Mouse (Mus musculus): ENCODE data around the gene Pde4d. TPM values are rescaled to one million over a fixed set of nuclear protein-coding genes. Genes with fewer than 3 reads are reported as not detected.

Pde4d gene
- total RNA-seq, 4 experiments from 2014 or later, result 68.8 to 86.9 (median 76.0) TPM

GRCm38 (mm10) chr13:108489825-108490224, 40.1 kb downstream of the Pde4d start:
- DNase-seq (ENCODE audit: low spot score in 2 of 2), result no peak

DNA sequence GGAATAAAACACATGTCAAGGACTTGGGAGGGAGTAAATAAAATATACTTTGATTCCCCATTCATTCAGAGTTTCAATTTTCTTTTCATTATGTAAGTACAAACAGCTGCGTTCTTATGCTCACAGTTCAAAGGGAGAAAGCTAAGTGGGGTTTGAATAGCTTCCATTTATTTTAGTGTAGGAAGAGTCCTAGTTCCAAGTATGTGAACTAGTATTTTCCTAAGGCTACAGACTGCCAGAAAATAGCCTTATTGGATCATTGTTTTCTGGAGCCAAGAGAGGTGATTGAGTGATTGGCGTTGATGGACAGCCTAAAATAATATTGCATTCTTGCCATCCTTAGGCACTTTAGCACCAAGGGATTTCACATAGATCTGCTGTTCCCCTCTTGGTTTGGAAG, 41.1 kb downstream of the Pde4d start:
- no peak for DNase-seq (ENCODE audit: low spot score in 2 of 2)

GRCm38 (mm10) chr13:108492886-108493285, 43.1 kb downstream of the Pde4d start:
- DNase-seq (ENCODE audit: low spot score in 2 of 2), result no peak

DNA sequence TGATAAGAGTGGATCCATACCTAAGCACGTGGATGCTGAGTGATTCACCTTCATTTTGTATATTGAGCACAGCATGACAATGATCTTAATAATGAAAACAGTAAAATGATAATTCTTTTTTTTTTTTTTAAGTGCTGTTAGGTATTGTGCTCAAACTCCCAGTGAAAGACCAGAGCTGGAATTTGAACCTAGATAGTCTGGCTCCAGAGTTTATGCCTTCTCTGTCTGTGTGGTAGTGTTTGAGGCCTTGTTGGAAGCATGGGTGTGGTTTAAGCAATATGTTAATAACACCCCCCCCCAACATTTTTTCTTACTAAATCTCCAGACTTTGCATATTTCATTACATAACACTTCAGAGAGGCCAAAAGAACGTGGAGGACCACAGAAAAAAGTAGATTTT, 44.6 kb downstream of the Pde4d start:
- DNase-seq (ENCODE audit: low spot score in 2 of 2), result no peak

GRCm38 (mm10) chr13:108497768-108498167, 48.0 kb downstream of the Pde4d start:
- no peak for DNase-seq (ENCODE audit: low spot score in 2 of 2)

GRCm38 (mm10) chr13:108498247-108498743, 48.5 kb downstream of the Pde4d start:
- no peak for DNase-seq (ENCODE audit: low spot score in 2 of 2)

DNA sequence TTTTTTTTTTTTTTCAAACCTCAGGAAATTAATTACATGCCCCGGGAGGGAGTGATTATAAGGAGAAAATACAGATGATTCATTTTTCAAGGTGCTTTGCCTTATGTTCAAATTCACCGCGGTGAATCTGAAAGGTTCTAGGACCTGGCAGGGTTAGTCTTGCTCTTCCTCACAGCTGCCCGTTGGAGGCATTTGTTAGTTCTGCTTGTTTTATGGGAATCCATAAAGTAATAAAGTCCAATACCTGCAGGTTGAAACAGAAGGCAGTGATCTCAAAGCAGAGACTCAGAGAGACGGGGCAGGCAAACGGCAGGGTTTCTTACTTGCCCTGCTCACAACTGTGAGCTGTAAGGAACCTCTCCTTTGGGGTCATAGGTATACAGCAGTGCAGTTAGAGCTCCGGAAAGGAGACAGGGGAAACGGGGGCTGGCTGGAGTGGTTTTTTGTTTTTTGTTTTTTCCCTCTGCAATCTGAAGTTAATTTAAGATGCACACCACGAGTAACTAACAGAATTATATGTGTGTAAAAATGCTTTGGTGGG, 49.1 kb downstream of the Pde4d start:
- DNase-seq (ENCODE audit: low spot score in 2 of 2), result no peak

- DNase-seq (ENCODE audit: low spot score in 2 of 2), result no peak
These were observed 51.6 kb downstream of the Pde4d start for GRCm38 (mm10) chr13:108501386-108501785.

DNA sequence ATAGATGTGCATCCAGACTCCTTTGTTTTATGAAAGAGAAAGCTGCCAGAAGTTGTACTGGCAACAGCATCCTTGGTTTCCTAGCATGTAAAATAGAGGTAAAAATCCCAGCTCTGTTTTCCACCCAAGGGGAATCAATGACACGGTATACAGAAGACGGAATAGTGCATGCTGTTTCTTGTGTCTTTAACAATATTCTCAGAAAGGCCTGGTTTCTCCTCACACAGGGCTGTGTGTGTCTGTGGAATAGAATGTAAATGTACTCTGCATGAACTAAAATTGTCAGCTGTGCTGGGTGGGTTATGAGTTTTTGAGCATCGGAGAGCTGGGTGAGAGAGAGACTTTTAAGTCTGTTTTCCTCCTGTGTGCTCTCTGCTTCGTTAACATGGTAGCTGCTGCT, 74.8 kb downstream of the Pde4d start:
- no peak for DNase-seq (ENCODE audit: low spot score in 2 of 2)

DNA sequence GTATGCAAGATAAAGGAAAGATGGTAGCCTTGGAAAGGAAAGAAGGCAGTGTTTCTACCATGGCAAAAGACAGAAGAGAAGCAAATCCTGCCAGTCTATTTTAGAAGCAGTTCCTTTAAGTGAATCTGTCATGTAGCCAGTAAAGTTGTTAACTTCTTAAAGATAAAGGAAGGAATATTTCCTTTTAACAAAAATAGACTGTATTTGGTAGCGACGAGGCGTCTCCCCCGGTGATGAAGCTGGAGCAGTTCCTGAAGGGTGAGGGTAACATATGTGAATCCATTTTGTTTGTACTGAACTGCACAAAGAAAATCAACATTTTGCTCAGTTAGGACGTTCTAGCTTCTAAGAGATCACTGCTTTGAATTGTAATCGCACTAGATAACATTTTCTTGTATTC, 75.2 kb downstream of the Pde4d start:
- no peak for DNase-seq (ENCODE audit: low spot score in 2 of 2)

DNA sequence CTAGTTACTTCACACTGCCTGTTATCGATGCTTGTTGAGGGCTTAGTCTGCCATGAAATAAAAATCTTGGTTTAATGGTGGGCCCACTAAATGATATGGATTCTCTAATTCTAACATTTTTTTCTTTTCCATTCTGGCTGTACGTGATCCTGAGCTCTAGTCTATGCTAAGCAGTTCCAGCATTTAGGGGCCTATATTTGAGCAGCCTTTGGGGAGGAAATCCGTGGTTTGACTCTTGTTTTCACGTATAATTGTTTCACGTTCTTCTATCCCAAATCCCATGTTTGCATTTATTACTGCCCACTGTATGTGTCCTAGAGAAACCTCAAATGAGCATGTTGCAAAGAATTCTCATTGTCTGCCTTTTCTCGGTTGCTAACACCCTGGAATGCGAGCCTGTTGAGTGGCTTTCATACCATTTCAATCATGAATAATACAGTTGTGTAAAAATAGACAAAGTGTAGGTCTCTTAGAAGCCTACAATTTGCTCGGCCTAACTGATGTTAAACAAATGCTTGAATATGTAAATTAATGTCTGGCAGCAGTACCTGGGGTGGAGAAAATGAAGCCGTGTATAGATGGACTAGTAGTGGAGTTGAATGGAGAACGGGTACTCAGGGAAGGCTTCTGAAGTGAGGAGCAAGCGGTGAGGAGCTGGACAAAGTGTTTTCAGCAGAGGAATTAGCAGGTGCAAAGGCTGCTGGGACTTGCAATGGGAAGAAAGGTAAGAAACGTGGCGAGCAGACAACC, 76.7 kb downstream of the Pde4d start:
- no peak for DNase-seq (ENCODE audit: low spot score in 2 of 2)

- DNase-seq (ENCODE audit: low spot score in 2 of 2), result no peak
These were observed 77.5 kb downstream of the Pde4d start for GRCm38 (mm10) chr13:108527090-108527770.

DNA sequence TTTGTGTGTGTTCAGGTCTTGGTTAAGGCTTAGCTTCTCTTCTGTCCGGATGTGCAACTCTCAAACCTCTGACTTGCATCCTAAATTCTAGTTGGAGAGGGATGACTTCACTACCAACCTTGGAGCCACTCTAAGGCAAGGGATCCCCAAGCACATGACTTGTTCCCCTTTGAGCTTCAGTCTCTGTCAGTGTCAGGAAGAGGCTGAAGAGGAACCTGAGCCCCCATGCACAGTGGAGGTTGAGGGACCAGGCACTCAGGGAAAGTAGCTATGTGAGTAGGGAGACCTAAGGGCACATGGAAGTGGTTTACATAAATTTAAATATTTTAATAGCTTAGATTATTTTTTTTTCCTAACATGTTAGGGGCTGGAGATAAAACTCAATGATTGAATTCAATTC, 78.6 kb downstream of the Pde4d start:
- DNase-seq (ENCODE audit: low spot score in 2 of 2), result no peak

DNA sequence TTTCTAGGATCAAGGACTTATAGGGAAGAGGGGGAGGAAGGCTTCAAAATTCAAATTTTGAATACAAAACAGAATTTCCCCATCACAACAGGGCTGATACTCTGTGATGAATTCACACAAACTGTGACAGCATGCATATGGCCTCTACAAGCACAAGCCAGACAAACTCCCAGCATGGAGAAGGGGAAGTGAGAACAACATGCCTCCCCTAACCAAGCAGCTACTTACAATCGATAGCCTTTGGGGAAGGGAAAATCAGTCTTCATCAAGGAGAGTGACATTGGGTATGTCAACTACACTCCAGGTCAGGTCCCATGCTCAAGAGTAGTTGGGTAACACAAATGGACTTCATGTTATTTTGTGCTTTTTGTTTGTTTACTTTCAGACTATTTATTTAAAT, 83.1 kb downstream of the Pde4d start:
- DNase-seq (ENCODE audit: low spot score in 2 of 2), result no peak

DNA sequence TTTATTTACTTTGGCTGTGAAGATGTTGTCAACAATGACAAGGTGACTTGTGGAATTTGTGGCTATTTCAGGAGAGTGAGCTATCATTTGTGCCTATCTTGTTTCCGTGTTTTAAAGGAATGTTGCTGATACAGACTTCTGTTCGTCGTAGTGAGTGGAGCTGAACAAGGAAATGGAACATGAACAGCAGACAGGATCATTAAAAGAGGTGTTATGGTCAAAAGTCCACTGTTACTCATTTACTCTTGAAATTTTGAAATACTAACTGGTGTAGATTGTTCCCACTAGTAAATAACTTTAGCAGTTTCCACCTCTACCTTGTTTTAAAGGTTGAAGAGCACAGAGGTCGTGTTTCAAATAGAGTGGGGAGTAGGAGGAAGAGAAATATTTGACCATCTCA, 86.7 kb downstream of the Pde4d start:
- DNase-seq (ENCODE audit: low spot score in 2 of 2), result no peak

DNA sequence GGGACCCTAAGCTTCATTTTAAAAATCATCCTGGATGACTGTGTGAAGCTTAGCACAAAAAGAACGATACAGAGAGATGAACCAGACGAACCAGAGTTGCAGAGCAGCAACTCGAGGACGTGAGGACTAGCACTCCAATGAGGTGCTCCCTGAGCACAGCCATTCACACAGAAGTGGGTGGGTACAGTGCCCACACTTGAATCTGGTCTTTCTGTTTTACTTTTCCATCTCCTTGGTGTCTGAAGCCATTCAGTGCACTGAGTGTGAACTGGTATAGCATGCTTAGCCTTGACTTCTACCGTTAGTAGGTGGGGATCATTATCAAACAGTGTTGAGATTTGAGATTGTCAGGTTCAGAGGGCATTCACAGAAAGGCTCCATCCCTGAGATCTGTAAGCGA, 87.2 kb downstream of the Pde4d start:
- DNase-seq (ENCODE audit: low spot score in 2 of 2), result no peak

DNA sequence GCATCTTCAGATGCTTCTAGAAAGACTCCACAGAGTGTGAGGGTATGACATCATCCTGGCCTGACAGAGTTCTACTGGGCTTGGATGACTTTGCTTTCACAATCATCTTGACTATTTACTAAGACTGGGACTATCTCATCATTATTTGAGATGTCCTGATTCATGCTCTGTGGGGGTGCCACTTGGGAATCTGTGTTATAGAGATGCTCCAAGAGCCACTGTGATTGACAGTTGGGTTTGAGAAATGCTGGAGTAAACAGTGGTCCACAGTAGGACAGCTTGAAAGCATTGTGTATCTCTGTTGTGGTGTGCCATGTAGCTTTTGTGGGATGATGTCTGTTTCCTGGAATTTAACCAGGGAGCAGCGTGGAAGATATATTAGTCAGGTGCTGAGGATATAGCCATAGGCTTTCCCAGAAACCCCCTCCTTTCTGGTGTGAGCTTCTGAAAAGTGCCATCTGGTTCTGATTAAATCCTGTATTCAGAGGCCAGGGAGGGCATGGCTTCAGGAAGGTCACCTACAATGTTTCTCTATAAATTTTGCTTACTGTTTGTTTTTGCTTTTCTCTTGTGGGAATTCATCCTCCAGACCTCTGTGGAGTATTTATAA, 89.1 kb downstream of the Pde4d start:
- DNase-seq (ENCODE audit: low spot score in 2 of 2), result no peak

DNA sequence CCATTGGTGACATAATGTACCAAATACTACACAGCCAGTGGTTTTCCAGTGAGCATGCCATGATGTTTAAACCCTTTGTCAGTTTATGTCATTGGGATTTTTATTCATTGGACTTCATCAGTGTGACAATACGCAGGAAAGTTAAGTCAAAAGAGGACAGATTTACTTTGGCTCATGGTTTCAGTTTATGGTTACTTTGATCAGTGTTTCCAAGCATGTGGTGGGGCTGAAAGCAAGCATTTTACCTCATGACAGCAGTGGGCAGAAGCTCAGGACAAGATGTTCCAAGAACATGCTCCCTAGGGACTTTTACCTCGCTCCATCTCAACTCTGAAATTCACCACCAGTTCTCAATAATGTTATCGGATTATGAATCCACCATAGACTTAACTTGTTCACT, 91.7 kb downstream of the Pde4d start:
- DNase-seq (ENCODE audit: low spot score in 2 of 2), result no peak

- no peak for DNase-seq (ENCODE audit: low spot score in 2 of 2)
These were observed 92.6 kb downstream of the Pde4d start for GRCm38 (mm10) chr13:108542342-108542761.

GRCm38 (mm10) chr13:108552288-108552687, 102.5 kb downstream of the Pde4d start:
- DNase-seq (ENCODE audit: low spot score in 2 of 2), result no peak

GRCm38 (mm10) chr13:108552995-108553394, 103.2 kb downstream of the Pde4d start:
- DNase-seq (ENCODE audit: low spot score in 2 of 2), result no peak

DNA sequence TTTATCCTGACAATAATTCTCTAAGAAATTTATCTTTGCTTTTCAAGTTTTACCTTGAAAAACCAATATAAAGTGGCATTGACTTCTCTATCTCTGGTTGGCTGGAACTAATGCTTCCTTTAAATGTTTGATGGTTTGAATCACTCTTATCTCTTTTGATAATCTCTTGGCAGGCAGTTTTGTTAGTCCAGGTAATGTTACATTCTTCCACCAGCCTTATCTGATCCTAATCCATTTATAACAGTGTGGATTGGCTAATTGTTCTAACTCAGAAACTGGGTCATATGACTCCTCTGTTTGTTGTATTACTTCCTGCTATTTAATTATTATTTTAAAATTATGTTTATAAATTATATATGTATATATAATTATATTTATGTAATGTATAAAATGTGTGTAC, 105.2 kb downstream of the Pde4d start:
- DNase-seq (ENCODE audit: low spot score in 2 of 2), result no peak
